Mouse (Mus musculus): ENCODE measurements around the gene Sbsn.

GRCm38 (mm10) chr7:30719669-30720068 is 31.6 kb upstream of the Sbsn start:
- TF ChIP-seq CEBPB (IDR thresholded peaks at IDR 0.05; ENCODE audit: insufficient read depth, poor library complexity, severe bottlenecking) (no peak), MAX (IDR thresholded peaks at IDR 0.05; ENCODE audit: low read depth) (no peak), POLR2A (IDR thresholded peaks at IDR 0.05; ENCODE audit: insufficient read length, low read depth) (no peak), USF1 (IDR thresholded peaks at IDR 0.05; ENCODE audit: low read depth) (no peak), TCF12 (IDR thresholded peaks at IDR 0.05; ENCODE audit: insufficient read depth, poor library complexity, severe bottlenecking) (no peak), MYOG (IDR thresholded peaks at IDR 0.05; ENCODE audit: control insufficient read depth in 1 of 3, insufficient read depth in 1 of 3, insufficient read length in 2 of 3, low read depth in 2 of 3) (no peak), POLR2AphosphoS2 (IDR thresholded peaks at IDR 0.05; ENCODE audit: insufficient read length, low read depth) (no peak)

Measured in myocyte (in vitro differentiated cells).